In the genomic region with DNA sequence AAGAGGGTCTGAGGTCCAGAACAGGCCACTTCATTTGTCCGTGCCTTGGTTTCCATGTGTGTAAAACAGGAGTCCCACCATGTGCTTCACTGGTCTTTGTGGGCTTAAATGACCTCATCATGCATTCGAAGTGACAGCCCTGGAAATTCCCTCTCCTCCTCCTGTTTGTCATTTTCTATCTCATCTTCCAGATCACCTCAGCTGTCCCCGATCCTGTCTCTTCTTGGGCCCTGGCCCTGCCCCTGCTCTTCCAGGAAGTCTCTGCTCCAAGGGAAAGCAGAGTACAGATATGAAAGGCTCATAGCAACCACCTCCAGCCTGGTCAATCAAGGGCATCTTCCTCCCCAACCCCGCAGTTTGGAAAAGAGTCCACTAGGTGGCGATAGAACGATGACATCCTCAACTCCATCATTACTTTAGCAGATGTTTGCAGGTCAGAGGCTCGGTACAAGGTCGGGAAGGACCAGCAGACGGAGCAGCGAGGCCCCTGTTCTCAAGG, we compare ENCODE assay signal across 8 mouse cellular contexts. TPM values are rescaled to one million over a fixed set of nuclear protein-coding genes. Genes with fewer than 3 reads are reported as not detected.
DNase-seq lines count a peak whose midpoint lies in the region; ATAC-seq lines count a peak whose summit lies in the region.

No protein-coding gene starts in this region.

- H3K4me3 ChIP-seq in midbrain, embryonic 14.5 days (replicated peaks; ENCODE audit: low read depth, low read length): no peak overlapping the region
- H3K4me3 ChIP-seq in midbrain, embryonic 15.5 days: no peak overlapping the region

- H3K4me1 ChIP-seq in midbrain, embryonic 14.5 days (ENCODE audit: control insufficient read depth, insufficient read depth, low read length): no peaks in the 10 kb centered on the region
- no peaks in the 10 kb centered on the region for H3K4me1 ChIP-seq in midbrain, embryonic 15.5 days

- intact Hi-C loops in heart, postnatal 10 days (cut with DNase I): loop anchor here (5.0 kb wide), 1 partner anchor 127 kb away; no protein-coding TSS in a partner anchor

- no peak overlapping the region for H3K9ac ChIP-seq in midbrain, embryonic 14.5 days (replicated peaks; ENCODE audit: low read length)
- no peak overlapping the region for H3K9ac ChIP-seq in midbrain, embryonic 15.5 days

- H3K4me2 ChIP-seq in midbrain, embryonic 14.5 days (ENCODE audit: low read length): no peak overlapping the region
- H3K4me2 ChIP-seq in midbrain, embryonic 15.5 days: no peak overlapping the region

- no peak for ATAC-seq in midbrain, embryonic 14.5 days (ENCODE audit: low FRiP score, low TSS enrichment)
- no peak for ATAC-seq in midbrain, embryonic 15.5 days (replicated peaks)

- DNase-seq in cerebellum, adult 11 months: peak; percentile 30
- DNase-seq in cerebellum, adult 11-12 months: no peak
- peak; percentile 76 for DNase-seq in midbrain, embryonic 14.5 days
- DNase-seq in c-Kit-positive CD71-negative TER-119-negative erythroid progenitor cells, embryonic 14.5 days (ENCODE audit: low read depth): peak; percentile 65
- peak; percentile 57 to 76 for DNase-seq in heart, postnatal 10 days
- peak; percentile 72 for DNase-seq in lung, postnatal 36 days
- peak; percentile 56 for DNase-seq in thymus, postnatal 0 days (ENCODE audit: low spot score)

- H3K27ac ChIP-seq in midbrain, embryonic 14.5 days (replicated peaks; ENCODE audit: low read depth, low read length): no peak overlapping the region
- H3K27ac ChIP-seq in midbrain, embryonic 15.5 days: no peak overlapping the region

- no peaks in the 10 kb centered on the region for H3K27me3 ChIP-seq in midbrain, embryonic 14.5 days (ENCODE audit: control insufficient read depth, insufficient read depth, low read length)
- H3K27me3 ChIP-seq in midbrain, embryonic 15.5 days (replicated peaks): no peaks in the 10 kb centered on the region

- 24% methylated on average over 10 of the region's 10 CpGs for WGBS in midbrain, embryonic 14.5 days
- 24% methylated on average over 10 of the region's 10 CpGs for WGBS in midbrain, embryonic 15.5 days

- no peaks in the 10 kb centered on the region for H3K9me3 ChIP-seq in midbrain, embryonic 14.5 days (ENCODE audit: control insufficient read depth, low read length)
- no peaks in the 10 kb centered on the region for H3K9me3 ChIP-seq in midbrain, embryonic 15.5 days

- no peaks in the 10 kb centered on the region for H3K36me3 ChIP-seq in midbrain, embryonic 14.5 days (ENCODE audit: control insufficient read depth, insufficient read depth, low read length)
- H3K36me3 ChIP-seq in midbrain, embryonic 15.5 days (replicated peaks): no peaks in the 10 kb centered on the region

RNA-seq across cellular contexts. Expression of a gene that starts 10.5 kb away (rescaled TPM):
- 18.2 and 20.7 TPM in 2 replicates for polyA plus RNA-seq in midbrain, embryonic 14.5 days (2014; fragmentation: Nextera tagmentation; extraction: Ambion mirVana)
- polyA plus RNA-seq in midbrain, embryonic 15.5 days (2015; fragmentation: Nextera tagmentation; extraction: Ambion mirVana): 21.9 and 24.5 TPM in 2 replicates
- total RNA-seq in heart, postnatal 10 days (2021): 10 to 100 TPM; 43.0 to 47.7 TPM
- 37.6 and 39.1 TPM in 2 replicates for polyA plus RNA-seq in thymus, postnatal 0 days (2015; fragmentation: Nextera tagmentation; extraction: Ambion mirVana)

RNA-seq across cellular contexts. Expression of a gene that starts 41.6 kb away (rescaled TPM):
- 45.7 and 55.5 TPM in 2 replicates for polyA plus RNA-seq in midbrain, embryonic 14.5 days (2014; fragmentation: Nextera tagmentation; extraction: Ambion mirVana)
- polyA plus RNA-seq in midbrain, embryonic 15.5 days (2015; fragmentation: Nextera tagmentation; extraction: Ambion mirVana): 50.0 and 53.7 TPM in 2 replicates
- 10 to 100 TPM in 1 of 2 experiments, 1 to 10 TPM in 1; 8.5 to 11.6 TPM for total RNA-seq in heart, postnatal 10 days (2021)
- polyA plus RNA-seq in thymus, postnatal 0 days (2015; fragmentation: Nextera tagmentation; extraction: Ambion mirVana): 15.9 TPM in 2 replicates

RNA-seq across cellular contexts. Expression of a gene that starts 47.7 kb away (rescaled TPM):
- polyA plus RNA-seq in midbrain, embryonic 14.5 days (2014; fragmentation: Nextera tagmentation; extraction: Ambion mirVana): 33.3 and 39.6 TPM in 2 replicates
- polyA plus RNA-seq in midbrain, embryonic 15.5 days (2015; fragmentation: Nextera tagmentation; extraction: Ambion mirVana): 26.3 and 29.8 TPM in 2 replicates
- total RNA-seq in heart, postnatal 10 days (2021): 10 to 100 TPM; 34.1 to 49.8 TPM
- 48.2 and 49.5 TPM in 2 replicates for polyA plus RNA-seq in thymus, postnatal 0 days (2015; fragmentation: Nextera tagmentation; extraction: Ambion mirVana)
